Mouse (Mus musculus) gastrocnemius, adult 2 months (tissue): ENCODE measurements at regions not wholly inside any gene's neighbourhood (a gene's known extent, or its start where the extent isn't known, plus 50 kb on each side); places are given as distances from the start of the nearest gene placed in this dataset.

Experiments used
- DNase-seq: peaks from one replicate; pipeline ENCODE4 v3.0.0; 2022
- H3K27ac ChIP-seq: fragments of 200-600 bp; 2 replicates; pipeline ENCODE4 v1.8.1; 2022; ENCODE audit warnings: mild to moderate bottlenecking
- H3K4me3 ChIP-seq: fragments of 200-600 bp; 2 replicates; pipeline ENCODE4 v1.8.1; 2022; ENCODE audit warnings: mild to moderate bottlenecking, moderate library complexity
- CTCF ChIP-seq: fragments of 200-600 bp; IDR thresholded peaks from 2 replicates; pipeline ENCODE4 v1.8.1; 2022; ENCODE audit warnings: antibody characterized with exemption, mild to moderate bottlenecking, moderate library complexity
- intact Hi-C: fragments of 180-260 bp; cut with DNase I; formaldehyde crosslinking; loops from one replicate; pipeline ENCODE4 v1.15.1; 2025

GRCm38 (mm10) chr15:58718282-58718681 lies 170.8 kb upstream of the Gm49356 start:
- Histone ChIP-seq H3K4me3 (no peak overlapping the region), H3K27ac (no peak overlapping the region)
- no peak for DNase-seq
- intact Hi-C loops: no loop called here
- TF ChIP-seq CTCF: no peak

DNA sequence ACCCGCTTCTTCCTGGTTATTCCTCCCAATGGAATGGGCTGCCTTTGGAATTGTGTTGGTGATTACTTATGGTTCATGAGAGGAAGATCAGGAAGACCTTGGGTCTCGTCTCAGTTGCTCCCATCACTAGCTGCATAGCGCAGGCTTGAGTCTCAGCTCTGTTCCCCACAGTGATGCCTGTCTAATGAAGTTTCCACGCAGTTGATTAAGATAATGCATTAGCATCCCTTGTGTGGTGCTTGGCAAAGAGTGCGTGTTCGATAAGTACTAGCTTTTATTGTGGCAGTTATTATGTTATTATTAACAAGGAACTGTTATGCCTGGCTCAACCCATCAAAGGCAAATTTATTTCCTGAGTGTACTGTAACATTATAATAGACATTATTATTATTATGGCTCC lies 169.7 kb upstream of the Gm49356 start:
- Histone ChIP-seq H3K27ac (no peak overlapping the region), H3K4me3 (no peak overlapping the region)
- TF ChIP-seq CTCF: no peak
- no peak for DNase-seq
- intact Hi-C loops: no loop called here

GRCm38 (mm10) chr15:58727041-58727440 lies 162.1 kb upstream of the Gm49356 start:
- intact Hi-C loops: no loop called here
- Histone ChIP-seq H3K27ac (no peak overlapping the region), H3K4me3 (no peak overlapping the region)
- DNase-seq: no peak
- TF ChIP-seq CTCF: no peak

DNA sequence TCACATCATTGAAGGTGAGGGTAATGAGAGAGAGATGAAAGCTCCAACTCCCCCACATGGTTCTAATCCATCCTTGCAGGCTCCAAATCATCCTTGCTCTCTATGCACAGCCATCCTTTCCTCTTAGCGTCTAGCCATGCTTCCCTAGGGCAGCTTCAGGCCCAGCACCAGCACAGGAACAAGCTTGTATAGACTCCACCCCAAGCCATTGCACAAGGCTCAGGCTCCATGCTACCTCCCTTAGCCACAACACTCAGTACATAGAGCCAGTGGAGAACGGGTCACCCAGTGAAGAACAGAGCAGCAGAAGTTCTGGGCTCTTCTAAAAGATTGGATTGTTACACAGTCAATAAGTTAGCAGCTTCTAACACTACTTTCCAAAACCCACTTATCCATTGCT lies 160.8 kb upstream of the Gm49356 start:
- no peak for TF ChIP-seq CTCF

GRCm38 (mm10) chr15:58730861-58731260 lies 158.2 kb upstream of the Gm49356 start:
- no peak for TF ChIP-seq CTCF
- no peak for DNase-seq
- Histone ChIP-seq H3K27ac (no peak overlapping the region), H3K4me3 (no peak overlapping the region)
- intact Hi-C loops: no loop called here

More for the DNA sequence above, 160.8 kb upstream of the Gm49356 start:
- DNase-seq: no peak
- intact Hi-C loops: no loop called here
- Histone ChIP-seq H3K4me3 (no peak overlapping the region), H3K27ac (no peak overlapping the region)

- no peak for DNase-seq
- TF ChIP-seq CTCF: no peak
- Histone ChIP-seq H3K27ac (no peak overlapping the region), H3K4me3 (no peak overlapping the region)
- intact Hi-C loops: no loop called here
Observed at GRCm38 (mm10) chr15:58731346-58731745, 157.8 kb upstream of the Gm49356 start.

DNA sequence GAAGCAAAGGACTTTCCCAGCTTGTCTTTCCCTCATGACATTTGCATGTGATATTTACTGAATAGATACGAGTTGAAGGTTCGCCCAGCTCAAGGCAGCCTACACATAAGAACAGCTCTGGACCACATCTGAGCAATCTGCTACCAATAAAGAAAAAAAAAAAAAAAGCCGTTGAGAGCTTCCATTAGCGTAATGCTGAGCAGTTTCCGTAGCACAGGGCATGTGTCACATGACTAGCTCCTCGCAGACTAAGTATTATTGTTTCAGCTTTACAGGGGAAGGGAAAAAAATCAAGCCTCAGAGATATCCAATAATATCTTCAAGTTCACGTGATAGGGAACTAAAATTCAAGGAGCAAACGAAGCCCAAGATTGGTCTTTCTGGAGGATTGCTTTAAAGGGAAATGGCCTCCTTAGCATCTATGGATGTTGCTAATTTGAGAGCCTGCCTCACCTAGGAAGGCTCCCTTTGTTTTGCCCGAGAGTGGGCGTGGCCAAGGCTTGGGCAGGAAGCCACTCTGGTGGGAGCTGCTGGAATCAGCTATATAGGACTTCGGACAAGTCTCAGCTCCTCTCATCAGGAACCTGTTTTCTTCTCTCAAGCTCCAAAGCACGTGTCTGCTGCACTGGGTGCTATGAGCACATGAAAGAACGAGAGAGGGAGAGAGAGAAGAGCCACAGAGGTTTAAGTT lies 157.0 kb upstream of the Gm49356 start:
- intact Hi-C loops: no loop called here
- H3K27ac ChIP-seq: no peak overlapping the region
- H3K4me3 ChIP-seq: 0 out of 2 replicates have a peak overlapping the region, but pooled peaks have one; percentile 11
- TF ChIP-seq CTCF: no peak
- no peak for DNase-seq
